Mouse (Mus musculus) spleen, postnatal 14 days (tissue): ENCODE results near the gene D17H6S53E.

Experiments used
- DNase-seq, 2 experiments: peaks; one replicate each; pipeline ENCODE4 v3.0.0; 2021 to 2022; ENCODE audit warnings: low spot score in 2 of 2

D17H6S53E gene

GRCm38 (mm10) chr17:35161421-35161820 is 35.2 kb downstream of the D17H6S53E start:
- DNase-seq: no peak

- no peak for DNase-seq
Observed at GRCm38 (mm10) chr17:35162121-35162520, 35.9 kb downstream of the D17H6S53E start.

- no peak for DNase-seq
Observed at GRCm38 (mm10) chr17:35162730-35163129, 36.6 kb downstream of the D17H6S53E start.

- DNase-seq: no peak
Observed at GRCm38 (mm10) chr17:35163326-35164081, 37.3 kb downstream of the D17H6S53E start.

- no peak for DNase-seq
Observed at GRCm38 (mm10) chr17:35164218-35164567, 38.0 kb downstream of the D17H6S53E start.

GRCm38 (mm10) chr17:35164568-35165450 is 38.6 kb downstream of the D17H6S53E start, which contains the start of gene Prrc2a:
TSS of gene Prrc2a (minus strand) at chr17:35164897.
- peak; percentile 89 to 91 for DNase-seq

- DNase-seq: no peak
Observed at GRCm38 (mm10) chr17:35165451-35166155, 39.4 kb downstream of the D17H6S53E start.

- peak in 1 of 2 experiments; percentile 65 for DNase-seq
Observed at GRCm38 (mm10) chr17:35166352-35167035, 40.3 kb downstream of the D17H6S53E start.

GRCm38 (mm10) chr17:35167794-35168193 is 41.6 kb downstream of the D17H6S53E start:
- DNase-seq: no peak

GRCm38 (mm10) chr17:35168541-35169207 is 42.5 kb downstream of the D17H6S53E start:
- DNase-seq: no peak

- no peak for DNase-seq
Observed at GRCm38 (mm10) chr17:35172445-35173234, 46.5 kb downstream of the D17H6S53E start.

GRCm38 (mm10) chr17:35173329-35173728 is 47.2 kb downstream of the D17H6S53E start:
- no peak for DNase-seq

GRCm38 (mm10) chr17:35174201-35174977 is 48.2 kb downstream of the D17H6S53E start:
- DNase-seq: no peak

- no peak for DNase-seq
Observed at GRCm38 (mm10) chr17:35175382-35175781, 49.2 kb downstream of the D17H6S53E start.

GRCm38 (mm10) chr17:35175968-35176367 is 49.8 kb downstream of the D17H6S53E start, which contains the start of gene Aif1:
TSS of gene Aif1 (minus strand) at chr17:35176068.
- DNase-seq: no peak
